Mouse (Mus musculus): ENCODE data around the gene Aaed1. TPM values are rescaled to one million over a fixed set of nuclear protein-coding genes. Genes with fewer than 3 reads are reported as not detected.
A peak's percentile ranks its signal among the peaks of the same experiment; 100 is the strongest.

The Aaed1 gene
- 29.6 and 34.2 TPM in 2 replicates for polyA plus RNA-seq (2015; fragmentation: Nextera tagmentation; extraction: Ambion mirVana)

GRCm38 (mm10) chr13:64312024-64312915, at the start of gene Aaed1:
Gene Aaed1 (minus strand): TSS chr13:64312710.
- peak; percentile 87 for DNase-seq (ENCODE audit: low spot score)

- no peak for DNase-seq (ENCODE audit: low spot score)
These were observed 49.6 kb upstream of the Aaed1 start for GRCm38 (mm10) chr13:64362139-64362538.

GRCm38 (mm10) chr13:64361020-64361419, 48.5 kb upstream of the Aaed1 start:
- DNase-seq (ENCODE audit: low spot score), result no peak

GRCm38 (mm10) chr13:64359702-64360101, 47.2 kb upstream of the Aaed1 start:
- no peak for DNase-seq (ENCODE audit: low spot score)

- DNase-seq (ENCODE audit: low spot score), result no peak
These were observed 46.0 kb upstream of the Aaed1 start for GRCm38 (mm10) chr13:64358476-64358875.

- DNase-seq (ENCODE audit: low spot score), result no peak
These were observed 44.9 kb upstream of the Aaed1 start for GRCm38 (mm10) chr13:64357389-64357788.

GRCm38 (mm10) chr13:64349474-64349873, 37.0 kb upstream of the Aaed1 start:
- no peak for DNase-seq (ENCODE audit: low spot score)

GRCm38 (mm10) chr13:64344082-64344501, 31.6 kb upstream of the Aaed1 start:
- DNase-seq (ENCODE audit: low spot score), result no peak

- DNase-seq (ENCODE audit: low spot score), result no peak
These were observed 31.1 kb upstream of the Aaed1 start for GRCm38 (mm10) chr13:64343598-64343997.

- no peak for DNase-seq (ENCODE audit: low spot score)
These were observed 23.1 kb upstream of the Aaed1 start for GRCm38 (mm10) chr13:64335546-64336132.

GRCm38 (mm10) chr13:64333102-64333501, 20.6 kb upstream of the Aaed1 start:
- no peak for DNase-seq (ENCODE audit: low spot score)

GRCm38 (mm10) chr13:64332321-64332720, 19.8 kb upstream of the Aaed1 start:
- no peak for DNase-seq (ENCODE audit: low spot score)

GRCm38 (mm10) chr13:64322561-64323281, 10.2 kb upstream of the Aaed1 start:
- no peak for DNase-seq (ENCODE audit: low spot score)

GRCm38 (mm10) chr13:64320334-64320733, 7.8 kb upstream of the Aaed1 start:
- DNase-seq (ENCODE audit: low spot score), result no peak

- no peak for DNase-seq (ENCODE audit: low spot score)
These were observed 7.3 kb upstream of the Aaed1 start for GRCm38 (mm10) chr13:64319782-64320181.

- no peak for DNase-seq (ENCODE audit: low spot score)
These were observed 5.8 kb upstream of the Aaed1 start for GRCm38 (mm10) chr13:64318355-64318754.

GRCm38 (mm10) chr13:64315483-64316050, 3.1 kb upstream of the Aaed1 start:
- DNase-seq (ENCODE audit: low spot score), result peak; percentile 82

GRCm38 (mm10) chr13:64314041-64314440, 1.5 kb upstream of the Aaed1 start:
- DNase-seq (ENCODE audit: low spot score), result no peak

- DNase-seq (ENCODE audit: low spot score), result no peak
These were observed 393 bp upstream of the Aaed1 start for GRCm38 (mm10) chr13:64312916-64313289.

- no peak for DNase-seq (ENCODE audit: low spot score)
These were observed 1.2 kb downstream of the Aaed1 start for GRCm38 (mm10) chr13:64311266-64311665.

- no peak for DNase-seq (ENCODE audit: low spot score)
These were observed 1.9 kb downstream of the Aaed1 start for GRCm38 (mm10) chr13:64310585-64310984.

GRCm38 (mm10) chr13:64309842-64310241, 2.7 kb downstream of the Aaed1 start:
- DNase-seq (ENCODE audit: low spot score), result no peak

Data from thymus, postnatal 0 days (tissue).